Mouse (Mus musculus): ENCODE measurements at regions not wholly inside any gene's neighbourhood (a gene's known extent, or its start where the extent isn't known, plus 50 kb on each side); places are given as distances from the start of the nearest gene placed in this dataset.

DNA sequence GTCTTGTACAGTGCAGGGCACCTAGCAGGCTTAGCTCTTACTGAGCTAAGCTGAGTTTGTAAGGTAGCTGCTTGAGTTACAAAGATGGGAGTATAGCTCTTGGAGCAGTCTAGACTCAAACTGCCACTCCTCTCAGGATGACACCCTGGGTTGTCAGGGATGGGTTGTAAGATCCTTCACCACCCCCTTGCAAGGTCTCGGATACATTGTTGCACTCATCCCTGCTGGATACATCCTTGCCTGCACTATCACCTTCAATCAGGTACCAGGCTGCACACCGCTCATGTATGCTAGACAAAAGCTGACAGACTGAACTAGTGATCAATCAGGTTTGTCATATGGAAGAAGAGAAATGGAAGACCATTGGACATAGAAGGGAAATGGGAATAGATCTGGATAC is 390.4 kb upstream of the Trpc7 start:
- no peak for TF ChIP-seq CTCF (conservative IDR thresholded peaks at IDR 0.05 in 1 of 2, IDR thresholded peaks at IDR 0.05 in 1 of 2; ENCODE audit: low read depth in 2 of 2, low read length in 2 of 2)
- no peak for TF ChIP-seq ZC3H11A (IDR thresholded peaks at IDR 0.05; ENCODE audit: low read depth, low read length)
- TF ChIP-seq EP300 (IDR thresholded peaks at IDR 0.05; ENCODE audit: low read length), result no peak
- no peak for TF ChIP-seq USF2 (conservative IDR thresholded peaks at IDR 0.05; ENCODE audit: low read depth, low read length)
- TF ChIP-seq JUN (IDR thresholded peaks at IDR 0.05; ENCODE audit: insufficient read depth, low read depth, low read length), result no peak

Data from CH12.LX (cell line).